Mouse (Mus musculus): ENCODE measurements at regions not wholly inside any gene's neighbourhood (a gene's known extent, or its start where the extent isn't known, plus 50 kb on each side); places are given as distances from the start of the nearest gene placed in this dataset.
"Not testable (repeated sequence)": the region's sequence is repeated elsewhere in the genome, so short reads cannot be mapped to it uniquely, and the experiment has no call there.

DNA sequence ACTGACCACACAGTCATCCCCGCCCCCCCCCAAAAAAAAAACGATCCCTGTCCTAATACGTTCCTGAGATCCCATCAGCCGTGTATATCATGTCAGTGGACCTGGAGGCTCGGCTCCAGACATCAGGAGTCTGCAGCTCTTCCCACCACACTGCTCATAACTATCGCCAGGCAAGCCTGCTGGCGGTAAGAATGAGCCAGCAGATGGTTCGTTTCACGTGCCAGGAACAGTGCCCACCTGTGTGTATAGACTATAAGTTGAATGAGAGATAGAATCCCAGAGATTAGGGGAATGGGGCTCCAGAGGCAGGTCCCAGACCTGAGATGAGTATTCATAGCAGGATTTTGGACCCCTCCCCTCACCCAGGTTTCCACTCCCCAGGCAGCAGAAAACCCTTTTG is 144.2 kb upstream of the A430005L14Rik start:
- no peak for DNase-seq (ENCODE audit: low spot score in 2 of 2)

DNA sequence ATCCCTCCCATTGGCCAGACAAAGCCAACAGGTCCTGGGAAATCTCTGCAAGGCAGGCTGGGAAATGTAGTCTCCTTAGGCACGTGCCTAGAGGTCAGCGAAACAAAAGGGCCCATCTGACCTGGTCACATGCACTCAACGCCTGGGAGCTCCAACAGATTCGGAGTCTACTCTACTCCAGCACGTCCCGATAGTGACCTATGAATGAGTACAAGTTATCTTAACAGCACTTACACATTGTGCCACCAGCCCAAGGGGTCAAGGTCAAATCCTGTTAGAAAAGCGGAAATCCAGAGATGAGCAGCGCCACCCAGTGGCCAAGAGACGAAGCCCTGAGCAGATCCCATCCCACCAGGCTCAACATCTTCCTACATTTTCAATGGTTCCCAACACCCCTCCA is 129.1 kb upstream of the A430005L14Rik start:
- no peak for DNase-seq (ENCODE audit: low spot score in 2 of 2)

- DNase-seq (ENCODE audit: low spot score in 2 of 2) = no peak
Measured at GRCm38 (mm10) chr4:153829766-153830165, 127.3 kb upstream of the A430005L14Rik start.

GRCm38 (mm10) chr4:153830491-153830890 is 126.5 kb upstream of the A430005L14Rik start:
- no peak for DNase-seq (ENCODE audit: low spot score in 2 of 2)

GRCm38 (mm10) chr4:153831251-153831650 is 125.8 kb upstream of the A430005L14Rik start:
- not testable (repeated sequence) for DNase-seq (ENCODE audit: low spot score in 2 of 2)

DNA sequence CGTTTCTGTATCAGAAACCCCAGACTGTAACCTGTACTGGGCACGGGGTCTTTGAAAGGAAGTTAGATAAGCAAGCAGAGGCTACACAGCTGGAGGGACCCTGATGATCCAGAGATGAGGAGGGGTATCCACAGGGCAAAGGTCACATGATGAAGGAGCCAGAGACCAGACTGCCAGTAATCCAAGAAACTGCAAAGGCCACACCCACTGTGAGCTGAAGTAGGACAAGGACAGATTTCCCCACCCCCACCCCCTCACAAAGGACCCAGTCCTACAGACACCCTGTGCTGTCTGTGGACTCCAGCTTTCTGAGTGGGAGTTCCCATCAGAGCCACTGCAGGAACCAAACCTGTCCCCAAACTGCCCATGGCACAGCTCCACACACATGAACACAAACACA is 124.9 kb upstream of the A430005L14Rik start:
- DNase-seq (ENCODE audit: low spot score in 2 of 2) = no peak

DNA sequence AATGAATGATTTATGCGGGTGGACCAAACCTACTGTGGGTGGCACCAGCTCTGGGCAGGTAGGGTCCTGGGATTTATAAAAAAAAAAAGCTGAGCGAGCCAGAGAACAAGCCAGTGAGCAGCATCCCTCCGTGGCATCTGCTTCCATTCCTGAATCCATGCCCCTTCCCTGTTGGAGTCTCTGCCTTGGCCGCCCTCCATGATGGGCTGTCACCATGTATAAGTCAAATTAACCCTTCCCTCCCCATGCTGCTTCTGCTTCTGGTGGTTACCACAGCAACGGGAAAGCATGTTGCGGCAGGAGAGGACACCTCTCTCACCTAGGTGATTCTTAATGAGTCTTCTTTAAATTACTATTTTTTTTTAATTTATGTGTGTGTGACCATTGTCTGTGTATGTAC is 112.3 kb upstream of the A430005L14Rik start:
- DNase-seq (ENCODE audit: low spot score in 2 of 2) = no peak

DNA sequence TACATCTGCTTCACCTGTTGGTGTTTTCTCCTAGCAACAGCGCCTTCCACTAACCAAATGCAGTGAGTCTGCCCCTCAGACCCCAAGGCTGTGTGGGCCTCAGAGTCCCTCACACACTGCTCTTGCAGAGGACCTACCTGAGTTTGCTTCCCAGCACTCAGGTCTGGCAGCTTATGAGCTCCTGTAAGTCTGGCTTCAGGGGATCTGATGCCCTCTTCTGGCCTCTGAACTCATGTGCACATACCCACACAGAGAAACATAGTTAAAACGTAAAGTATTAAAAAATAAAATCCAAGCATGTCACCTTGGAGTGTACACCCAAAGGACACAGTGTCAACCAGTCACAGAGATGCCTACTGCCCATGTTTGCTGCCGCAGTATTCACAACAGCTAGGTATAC is 108.8 kb upstream of the A430005L14Rik start:
- DNase-seq (ENCODE audit: low spot score in 2 of 2) = no peak

GRCm38 (mm10) chr4:153850186-153850585 is 106.9 kb upstream of the A430005L14Rik start:
- no peak for DNase-seq (ENCODE audit: low spot score in 2 of 2)

DNA sequence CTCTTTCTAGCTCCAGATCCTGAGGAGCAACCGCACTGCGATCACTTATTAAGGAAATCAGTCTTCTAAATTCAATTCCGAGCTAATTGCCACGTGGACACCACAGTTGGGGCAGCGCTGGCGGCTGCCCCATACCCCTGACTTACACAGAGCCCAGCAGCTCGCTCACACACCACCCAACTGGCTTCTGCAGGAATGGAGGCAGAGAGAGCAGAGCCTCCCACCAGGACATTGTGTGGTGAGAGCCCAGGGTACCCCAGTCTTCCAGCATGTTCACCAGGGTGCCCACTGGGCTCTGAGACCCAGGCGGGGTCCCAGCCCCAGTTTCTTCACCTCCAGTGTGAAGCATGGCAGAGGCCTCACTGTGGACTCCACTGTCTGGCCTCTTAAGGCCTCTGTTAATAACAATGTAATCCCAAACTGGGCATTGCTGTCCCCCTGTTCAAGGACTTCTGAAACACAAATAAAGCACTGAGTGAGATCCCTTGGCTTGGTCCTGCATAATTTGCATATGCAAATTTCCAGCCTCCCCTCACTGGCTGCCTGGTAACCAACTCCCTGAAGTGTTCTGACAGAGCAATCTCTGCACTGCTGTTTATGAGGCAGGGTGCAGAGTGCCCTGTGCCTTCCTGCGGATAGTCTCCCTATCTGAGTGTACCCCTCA is 102.8 kb upstream of the A430005L14Rik start:
- DNase-seq (ENCODE audit: low spot score in 2 of 2) = no peak

- DNase-seq (ENCODE audit: low spot score in 2 of 2) = no peak
Measured at GRCm38 (mm10) chr4:153854748-153855092, 102.3 kb upstream of the A430005L14Rik start.

DNA sequence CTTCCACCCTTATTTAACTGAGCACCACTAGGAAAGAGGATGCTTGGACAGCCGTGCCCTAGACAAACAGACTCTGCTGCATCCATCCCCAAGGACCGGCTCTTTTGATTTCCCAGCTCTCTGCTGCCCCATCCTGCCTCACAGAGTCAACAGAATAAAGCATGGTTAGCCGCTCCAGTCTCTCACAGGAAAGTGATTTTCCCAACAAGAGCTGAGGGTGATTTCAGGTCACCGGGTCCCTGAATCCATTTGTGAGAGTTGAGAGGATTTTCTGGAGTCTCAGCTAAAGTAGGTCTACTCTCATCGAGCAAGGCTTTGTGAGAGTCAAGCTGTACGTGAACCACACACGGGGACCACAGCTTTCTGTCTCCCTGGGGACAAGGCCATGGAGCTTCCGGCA is 95.6 kb upstream of the A430005L14Rik start:
- no peak for DNase-seq (ENCODE audit: low spot score in 2 of 2)

DNA sequence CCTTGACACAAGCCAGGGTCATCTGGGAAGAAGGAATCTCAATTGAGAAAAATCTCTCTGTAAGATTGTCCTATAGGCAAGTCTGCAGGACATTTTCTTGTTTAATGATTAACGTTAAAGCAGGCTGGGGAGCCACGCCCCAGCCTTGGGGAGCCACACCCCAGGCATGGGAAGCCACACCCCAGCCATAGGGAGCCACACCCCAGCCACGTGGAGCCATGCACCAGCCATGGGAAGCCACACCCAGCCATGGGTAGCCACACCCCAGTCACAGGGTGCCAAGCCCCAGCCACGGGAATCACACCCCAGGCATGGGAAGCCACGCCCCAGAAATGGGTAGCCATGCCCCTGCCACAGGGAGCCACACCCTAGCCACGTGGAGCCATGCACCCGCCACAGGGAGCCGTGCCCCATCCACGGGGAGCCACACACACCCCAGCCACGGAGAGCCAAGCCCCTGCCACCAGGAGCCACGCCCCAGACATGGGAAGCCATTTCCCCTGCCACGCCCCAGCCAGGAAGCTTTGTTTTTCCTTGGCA is 94.8 kb upstream of the A430005L14Rik start:
- no peak for DNase-seq (ENCODE audit: low spot score in 2 of 2)

GRCm38 (mm10) chr4:153872346-153872745 is 84.7 kb upstream of the A430005L14Rik start:
- no peak for DNase-seq (ENCODE audit: low spot score in 2 of 2)

GRCm38 (mm10) chr4:153875036-153875435 is 82.0 kb upstream of the A430005L14Rik start:
- DNase-seq (ENCODE audit: low spot score in 2 of 2) = not testable (repeated sequence)

GRCm38 (mm10) chr4:153876954-153877642 is 79.9 kb upstream of the A430005L14Rik start:
- DNase-seq (ENCODE audit: low spot score in 2 of 2) = no peak

GRCm38 (mm10) chr4:153883057-153883456 is 74.0 kb upstream of the A430005L14Rik start:
- no peak for DNase-seq (ENCODE audit: low spot score in 2 of 2)

DNA sequence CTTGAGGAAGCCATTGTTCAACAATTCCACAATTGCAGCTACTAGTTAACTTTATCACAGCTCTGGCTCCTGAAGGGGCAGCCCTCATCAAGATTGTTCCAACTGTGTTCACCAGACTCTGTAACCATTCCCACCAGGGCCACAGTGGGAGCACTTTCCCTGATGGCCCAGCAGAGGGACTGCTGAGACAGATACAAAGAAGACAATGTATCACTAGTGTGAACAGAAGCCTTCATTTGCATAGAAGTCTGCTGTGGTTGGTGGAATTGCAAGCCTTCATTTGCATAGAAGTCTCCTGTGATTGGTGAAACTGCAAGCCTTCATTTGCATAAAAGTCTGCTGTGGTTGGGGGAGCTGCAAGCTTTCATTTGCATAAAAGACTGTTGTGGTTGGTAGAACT is 73.0 kb upstream of the A430005L14Rik start:
- no peak for DNase-seq (ENCODE audit: low spot score in 2 of 2)

DNA sequence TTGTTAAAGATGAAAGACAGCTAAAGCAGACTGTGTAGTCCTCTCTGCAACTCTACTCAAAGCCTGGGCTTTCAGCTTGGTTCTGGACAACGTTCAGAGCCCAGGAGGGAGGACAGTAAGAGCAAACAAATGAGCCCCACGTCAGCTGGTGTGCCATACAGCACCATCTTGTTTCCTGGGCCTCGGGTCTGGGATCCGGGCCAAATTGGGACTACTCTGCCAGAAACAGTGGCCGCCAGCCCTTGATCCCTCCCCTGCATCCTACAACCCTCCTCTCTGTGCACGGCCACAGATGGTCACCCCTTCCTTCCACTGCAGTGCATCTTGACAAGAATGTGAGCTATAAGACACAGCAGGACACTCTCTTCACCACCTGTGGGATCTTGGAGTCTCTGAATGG is 71.2 kb upstream of the A430005L14Rik start:
- DNase-seq (ENCODE audit: low spot score in 2 of 2) = no peak

- no peak for DNase-seq (ENCODE audit: low spot score in 2 of 2)
Measured at GRCm38 (mm10) chr4:153890130-153890529, 66.9 kb upstream of the A430005L14Rik start.

DNA sequence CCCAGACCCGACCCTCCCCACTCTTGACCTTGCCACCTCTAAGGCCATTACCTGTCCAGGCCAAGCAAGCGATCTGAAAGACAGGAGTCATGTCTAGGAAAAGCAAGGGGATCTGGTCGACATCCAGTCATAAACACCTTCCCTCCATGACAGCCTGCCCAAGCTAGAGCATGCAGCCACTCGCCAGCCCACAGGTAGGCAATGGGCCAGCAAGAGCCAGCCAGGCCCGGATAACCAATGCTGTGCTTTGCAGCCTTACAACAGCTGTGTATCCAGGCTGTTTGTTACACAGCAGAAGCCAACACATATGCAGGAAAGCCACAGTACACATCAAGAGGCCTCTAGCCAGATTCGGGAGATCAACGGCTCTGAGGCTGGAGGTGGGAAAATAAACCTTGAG is 57.3 kb upstream of the A430005L14Rik start:
- no peak for DNase-seq (ENCODE audit: low spot score in 2 of 2)

DNA sequence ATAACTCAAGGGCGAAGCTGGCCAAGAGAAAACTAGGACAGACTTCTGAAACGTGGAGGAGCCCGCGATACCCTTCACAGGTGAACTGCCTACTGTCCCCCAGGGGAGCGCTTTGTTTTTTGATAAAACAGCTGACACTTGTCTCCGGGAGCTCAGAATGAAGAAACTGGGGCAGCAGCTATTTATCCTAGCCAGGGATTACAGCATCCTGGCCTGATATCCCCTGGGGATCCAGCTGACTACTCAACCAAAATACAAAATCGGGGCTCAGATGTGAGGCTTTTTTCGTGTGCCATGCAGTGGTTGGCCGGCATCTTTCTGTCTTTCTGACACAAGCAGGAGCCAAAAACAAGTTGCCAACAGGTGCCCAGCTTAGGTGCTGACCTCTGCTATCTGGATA is 52.0 kb upstream of the A430005L14Rik start:
- no peak for DNase-seq (ENCODE audit: low spot score in 2 of 2)

DNA sequence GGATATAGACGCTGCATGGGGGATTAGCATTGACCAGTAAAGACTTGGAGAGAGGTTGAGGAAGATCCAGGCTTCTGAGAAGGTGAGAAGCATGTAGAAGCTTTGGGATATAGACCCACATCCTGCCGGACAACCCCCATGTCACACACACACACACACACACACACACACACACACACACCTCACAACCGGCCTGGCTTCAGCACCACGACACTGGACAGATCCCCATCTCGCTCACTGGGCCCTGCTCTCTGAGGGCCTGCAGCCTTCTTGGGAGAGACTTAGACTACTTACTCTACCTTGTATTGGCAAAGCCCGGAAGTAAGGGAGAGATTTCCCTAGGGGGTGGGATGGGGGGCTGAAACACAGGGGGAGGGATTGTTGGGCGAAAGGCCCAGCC is 51.5 kb upstream of the A430005L14Rik start:
- DNase-seq (ENCODE audit: low spot score in 2 of 2) = no peak

Data from adrenal gland, postnatal 4 days (tissue).